Mouse (Mus musculus) lung, adult 18-20 months (tissue): ENCODE data around the gene Adarb1.

Source experiments
- DNase-seq, 2 experiments: peaks; one replicate each; pipeline ENCODE4 v3.0.0; 2022; ENCODE audit warnings: mixed read lengths in 2 of 2

Adarb1 gene

DNA sequence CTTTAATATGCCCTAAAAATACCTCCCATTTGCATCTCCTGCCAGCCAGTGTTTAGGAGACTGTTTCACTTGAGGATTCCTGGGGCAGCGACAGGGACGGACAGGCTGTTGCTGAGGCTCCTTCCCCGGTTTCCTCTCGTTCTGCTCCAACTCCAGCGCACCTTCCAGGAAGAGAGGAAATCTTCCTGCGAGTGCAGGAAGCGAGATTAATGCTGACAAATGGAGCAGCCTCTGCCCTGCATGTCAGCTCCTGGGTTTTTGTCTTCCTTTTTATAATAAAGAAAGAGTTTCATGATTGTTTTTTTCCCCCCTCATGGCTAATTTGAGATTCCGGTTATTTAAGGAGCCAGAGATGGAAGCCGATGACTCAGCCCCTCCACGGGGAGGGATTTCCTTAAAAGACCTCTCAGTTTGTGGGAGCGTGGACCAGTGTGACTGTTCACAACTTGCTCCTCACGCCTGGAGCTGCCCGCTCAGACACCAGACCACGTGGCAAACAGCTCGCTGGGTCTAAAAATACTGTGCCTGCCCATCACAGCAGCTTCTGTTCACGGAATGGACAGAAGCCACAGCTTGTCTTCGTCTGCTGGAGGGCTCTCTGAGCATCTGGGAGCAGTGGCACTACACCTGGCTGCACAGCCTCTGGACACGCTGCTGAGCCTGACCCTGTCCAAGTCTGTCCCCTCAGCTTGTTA is 16.5 kb upstream of the Adarb1 start:
- peak in 1 of 2 experiments; percentile 29 for DNase-seq

DNA sequence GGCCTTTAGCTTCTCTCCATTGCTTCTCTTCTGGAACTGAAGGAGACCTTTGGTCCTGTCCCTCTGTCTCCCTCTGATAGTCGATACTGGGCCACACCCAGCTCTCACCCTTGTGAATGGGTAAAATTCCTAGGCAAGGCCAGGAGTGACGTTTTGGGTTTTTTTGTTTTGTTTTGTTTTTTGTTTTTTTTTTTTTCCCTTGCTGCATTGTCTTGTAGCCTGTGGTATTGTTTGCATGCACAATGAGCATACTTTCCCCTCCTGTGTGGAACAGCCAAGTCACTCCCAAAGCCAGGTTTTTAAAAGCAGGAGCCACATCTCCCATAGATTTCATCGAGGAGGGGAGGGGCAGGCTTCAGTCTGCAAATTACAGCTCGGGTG is 16.0 kb upstream of the Adarb1 start:
- DNase-seq, result no peak

DNA sequence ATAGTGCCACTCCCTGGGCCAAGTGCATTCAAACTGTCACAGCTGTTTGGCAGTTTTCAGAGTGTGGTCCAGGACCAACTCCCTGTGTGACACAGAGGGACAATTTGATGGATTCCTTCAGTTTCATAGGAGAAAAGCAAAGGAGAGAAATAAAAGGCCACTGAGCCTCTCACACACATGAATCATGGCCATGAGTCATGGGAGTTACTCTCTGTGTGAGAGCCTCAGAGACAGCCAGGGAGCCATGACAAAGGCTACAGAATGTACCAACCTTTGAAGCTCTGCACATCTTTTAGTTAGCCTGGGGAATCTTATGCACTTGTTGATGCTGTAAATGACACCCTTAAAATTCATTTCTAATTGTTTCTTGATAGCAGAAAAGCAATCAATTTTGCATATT is 12.7 kb upstream of the Adarb1 start:
- DNase-seq, result no peak

DNA sequence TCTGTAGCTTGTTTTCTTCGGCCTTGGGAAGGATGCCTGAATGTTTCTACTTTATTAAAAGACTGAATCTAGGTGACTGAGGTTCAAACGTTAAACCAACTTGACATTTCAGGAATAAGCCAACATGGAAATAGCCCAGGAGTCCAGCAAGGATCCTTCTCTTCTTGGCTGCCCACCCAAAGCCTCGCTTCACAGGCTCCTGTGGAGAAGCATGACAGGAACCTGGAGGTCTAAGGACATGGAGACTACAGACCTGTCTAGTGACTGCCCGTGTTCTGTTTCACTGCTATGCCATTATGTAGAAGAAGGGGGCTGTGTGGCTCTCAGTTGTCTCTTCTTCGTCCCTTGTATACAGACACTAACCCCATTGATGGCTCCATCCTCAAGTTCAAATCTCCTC is 11.9 kb upstream of the Adarb1 start:
- DNase-seq, result no peak

GRCm38 (mm10) chr10:77427610-77428009 is 9.5 kb upstream of the Adarb1 start:
- DNase-seq, result no peak

DNA sequence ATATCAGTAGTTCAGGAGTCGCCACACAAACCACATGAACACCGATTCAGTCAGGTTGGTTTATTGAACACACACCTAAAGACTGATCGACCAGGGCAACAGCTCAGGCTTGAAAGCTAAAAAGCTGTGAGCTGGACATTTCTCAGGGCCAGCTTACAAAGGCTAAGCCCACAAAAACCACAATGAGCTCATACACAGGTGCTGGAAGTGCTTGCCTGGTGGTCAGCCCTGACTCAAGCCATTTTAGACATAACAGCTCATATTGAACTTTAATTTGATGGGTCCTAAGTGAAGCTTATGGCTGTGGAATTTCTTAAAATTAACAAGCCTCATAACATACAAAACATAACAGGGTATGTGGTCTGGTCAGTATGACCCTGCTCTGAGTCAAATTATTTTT is 2.1 kb upstream of the Adarb1 start:
- DNase-seq, result no peak

GRCm38 (mm10) chr10:77417240-77418102 is 599 bp downstream of the Adarb1 start:
- peak in 1 of 2 experiments; percentile 12 for DNase-seq

DNA sequence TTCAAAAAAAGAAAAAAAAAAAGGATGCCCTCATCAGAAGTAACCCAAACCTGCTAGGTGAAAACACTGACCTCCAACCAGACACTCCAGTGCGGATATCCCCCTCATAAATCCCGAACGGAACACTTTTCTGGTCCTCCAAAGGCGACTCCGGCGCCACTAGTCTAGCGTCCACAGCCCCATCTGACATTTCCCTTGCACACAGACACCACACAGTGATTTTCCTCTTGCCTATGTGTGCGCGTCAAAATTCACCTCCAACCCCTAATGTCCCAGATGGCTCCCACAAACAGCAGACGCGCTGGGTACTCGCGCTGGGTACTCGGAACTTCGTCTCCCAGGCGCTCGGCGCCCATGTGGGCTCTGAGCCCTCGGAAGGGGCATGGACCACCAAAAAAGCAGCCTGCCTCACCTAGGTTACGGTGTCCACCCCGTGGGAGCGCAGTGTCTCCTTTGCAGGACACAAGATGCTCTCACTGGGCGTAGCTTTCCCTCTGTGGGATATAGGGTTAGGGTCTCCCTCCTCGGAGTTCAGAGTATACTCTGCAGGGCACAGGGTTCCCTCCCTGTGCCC is 1.3 kb downstream of the Adarb1 start:
- no peak for DNase-seq

GRCm38 (mm10) chr10:77415867-77416266 is 2.2 kb downstream of the Adarb1 start:
- peak; percentile 52 to 63 for DNase-seq

DNA sequence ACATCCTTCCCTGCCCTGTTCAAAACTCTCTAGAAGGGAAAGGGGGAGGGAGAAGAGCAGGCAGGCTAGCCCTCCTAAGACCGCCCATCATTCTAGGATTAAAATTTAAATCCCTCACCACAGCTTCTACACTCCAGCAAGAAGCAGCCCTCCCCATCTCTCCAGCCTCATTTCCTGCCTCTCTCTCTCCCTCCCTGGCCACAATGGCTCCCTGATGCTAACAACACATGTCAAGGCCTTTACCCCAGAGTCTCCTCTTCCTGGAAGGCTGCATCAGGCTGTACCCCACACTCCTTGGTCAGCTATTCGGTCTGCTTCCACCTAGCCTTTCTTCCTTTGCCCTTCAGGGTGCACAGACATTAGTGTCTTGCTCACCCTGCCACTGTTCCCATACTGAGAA is 4.3 kb downstream of the Adarb1 start:
- DNase-seq, result no peak

GRCm38 (mm10) chr10:77409154-77409553 is 8.9 kb downstream of the Adarb1 start:
- no peak for DNase-seq

DNA sequence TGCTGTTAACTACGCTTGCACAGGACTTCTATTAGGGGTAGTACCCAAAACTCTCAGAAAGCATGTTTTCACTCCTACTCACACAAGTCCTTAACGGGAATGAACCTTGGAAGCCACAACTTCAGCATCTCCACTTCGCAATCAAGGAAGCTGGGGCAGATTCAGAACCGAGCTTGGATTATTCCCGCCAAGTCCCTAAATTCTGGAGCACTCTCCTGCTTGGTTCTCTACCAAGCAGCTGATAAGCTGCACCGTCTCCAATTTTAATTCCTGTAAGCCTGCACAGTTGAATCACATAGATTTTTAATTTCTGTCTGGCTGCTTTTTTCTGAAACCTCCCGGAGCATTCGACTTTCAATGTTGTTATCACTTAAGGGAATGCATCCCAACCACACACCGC is 9.8 kb downstream of the Adarb1 start:
- no peak for DNase-seq

GRCm38 (mm10) chr10:77406486-77406885 is 11.6 kb downstream of the Adarb1 start:
- DNase-seq, result peak; percentile 36 to 55

DNA sequence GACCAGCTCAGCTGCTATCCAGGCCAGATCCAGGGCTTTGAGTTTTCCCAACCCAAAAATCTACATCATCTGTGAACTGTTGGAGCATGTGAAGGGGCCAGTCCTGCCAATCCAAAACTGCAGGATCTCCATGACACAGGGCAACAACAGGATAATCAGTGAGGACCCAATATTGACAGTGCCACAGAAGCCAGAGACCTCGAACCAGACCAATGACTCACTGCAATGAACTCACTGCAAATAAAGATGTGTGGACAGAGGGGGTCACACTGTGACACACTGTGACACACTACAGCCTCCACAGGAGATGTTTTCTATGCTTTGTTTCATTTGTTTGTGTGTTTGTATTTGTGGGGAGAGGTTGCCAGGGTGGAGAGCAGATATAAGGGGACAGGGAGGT is 15.6 kb downstream of the Adarb1 start:
- no peak for DNase-seq

- DNase-seq, result no peak
Measured at GRCm38 (mm10) chr10:77401039-77401438, 17.0 kb downstream of the Adarb1 start.

DNA sequence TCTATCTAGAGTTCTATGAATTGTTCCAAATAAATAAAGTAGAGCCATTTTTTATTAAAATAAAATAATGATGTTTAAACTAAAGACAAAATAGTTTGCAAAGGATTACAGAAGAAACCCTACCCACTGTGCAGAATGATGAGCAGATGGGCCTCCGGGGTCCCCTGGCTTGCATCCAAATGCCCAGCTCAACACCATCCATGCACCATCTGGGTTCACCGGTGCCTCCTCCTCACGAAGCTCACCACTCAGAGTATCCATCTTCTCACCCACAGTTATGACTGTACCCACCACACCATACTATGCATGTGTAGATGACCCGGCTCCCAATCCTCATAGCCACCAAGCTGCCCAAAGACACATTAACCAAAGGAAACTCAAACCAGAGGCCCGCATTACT is 18.1 kb downstream of the Adarb1 start:
- no peak for DNase-seq

GRCm38 (mm10) chr10:77398082-77398481 is 20.0 kb downstream of the Adarb1 start:
- DNase-seq, result peak; percentile 45 to 58

- DNase-seq, result no peak
Measured at GRCm38 (mm10) chr10:77397056-77397642, 20.9 kb downstream of the Adarb1 start.

- DNase-seq, result no peak
Measured at GRCm38 (mm10) chr10:77396015-77396414, 22.1 kb downstream of the Adarb1 start.

GRCm38 (mm10) chr10:77391072-77391471 is 27.0 kb downstream of the Adarb1 start:
- peak; percentile 35 to 45 for DNase-seq

DNA sequence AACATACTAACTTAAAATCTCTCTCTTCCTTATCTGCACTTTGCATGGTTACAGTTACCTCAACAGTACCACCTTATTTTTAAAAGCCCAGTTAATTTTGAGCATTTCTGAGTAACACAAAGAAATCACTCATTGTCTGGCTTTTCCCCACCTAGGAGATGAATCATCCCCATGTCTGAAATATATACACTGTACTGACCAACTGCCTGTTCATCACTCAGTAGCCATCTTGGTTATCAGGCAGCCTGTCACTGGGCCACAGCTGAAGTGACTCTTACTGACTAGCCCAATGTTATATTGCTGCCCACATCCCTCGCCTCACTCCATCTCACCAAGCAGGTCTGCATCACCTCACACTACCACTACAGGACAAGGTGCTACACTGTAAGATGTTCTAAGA is 30.5 kb downstream of the Adarb1 start:
- no peak for DNase-seq

DNA sequence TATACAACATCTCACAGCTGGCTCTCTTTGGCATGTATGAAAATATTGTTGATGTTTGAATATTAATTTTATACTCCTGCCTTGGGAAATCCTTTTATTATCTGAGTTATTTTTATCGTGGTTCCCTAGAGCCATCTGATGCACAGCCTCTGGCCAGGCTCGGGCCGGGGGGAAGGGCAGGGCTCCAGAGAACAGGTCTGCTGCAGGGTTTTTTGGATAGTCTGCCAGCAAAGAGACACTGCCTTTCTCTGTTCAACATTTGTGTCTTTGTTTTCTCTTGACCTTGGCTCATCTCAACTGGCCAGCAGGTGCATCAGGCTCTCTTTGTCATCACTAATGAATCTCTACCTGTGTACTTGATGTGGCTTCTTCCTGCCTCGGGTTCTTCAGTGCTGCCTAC is 32.3 kb downstream of the Adarb1 start:
- no peak for DNase-seq

DNA sequence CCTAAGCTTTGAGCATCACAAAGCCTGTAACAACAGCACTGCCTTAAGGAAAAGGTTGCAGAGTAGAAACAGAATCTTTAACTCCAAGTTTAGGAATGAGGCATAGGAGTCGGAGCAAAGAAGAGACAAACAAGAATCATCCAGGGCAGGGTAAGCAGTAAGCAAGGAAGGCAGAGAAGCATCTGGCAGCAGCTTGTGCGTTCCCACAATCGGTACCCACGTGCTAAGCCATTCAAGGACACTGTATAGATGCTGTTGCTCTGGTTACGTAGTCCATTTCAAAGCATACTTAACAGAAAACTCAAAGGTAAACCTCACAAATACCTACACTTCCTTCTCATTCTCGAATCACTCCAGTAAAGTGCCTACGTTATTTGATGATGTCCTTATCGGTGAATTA is 35.0 kb downstream of the Adarb1 start:
- no peak for DNase-seq

DNA sequence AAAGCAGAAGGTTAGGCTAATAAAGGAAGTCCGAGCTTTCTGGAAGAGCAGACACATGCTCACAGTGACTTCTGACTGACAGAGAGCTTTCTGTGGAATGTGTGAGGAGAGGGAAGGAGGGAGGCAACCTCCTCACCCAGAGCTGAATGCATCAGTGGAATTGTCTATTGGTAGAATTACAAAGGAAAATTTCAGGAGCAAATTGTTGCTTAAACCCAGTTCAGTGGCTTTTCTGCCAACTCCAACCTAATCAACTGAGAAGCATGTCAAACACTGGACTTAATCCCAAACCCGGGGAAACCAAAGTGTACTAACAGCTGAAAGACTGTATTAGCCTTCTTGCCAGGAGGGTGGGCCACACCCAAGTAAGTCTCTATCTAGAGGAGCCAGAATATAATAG is 36.9 kb downstream of the Adarb1 start:
- DNase-seq, result no peak
